Mouse (Mus musculus) ovary, adult 18-20 months (tissue): ENCODE measurements around the gene Tnnc1.

Experiments used
- DNase-seq: peaks from one replicate; pipeline ENCODE4 v3.0.0; 2022; ENCODE audit warnings: low spot score, mixed read lengths

The Tnnc1 gene

GRCm38 (mm10) chr14:31208084-31208483 is at the start of gene Tnnc1:
Gene Tnnc1, plus strand, starts transcription at chr14:31208312.
- DNase-seq, result no peak

- DNase-seq, result no peak
Observed at GRCm38 (mm10) chr14:31160196-31161150, 47.6 kb upstream of the Tnnc1 start.

- no peak for DNase-seq
Observed at GRCm38 (mm10) chr14:31161191-31161590, 46.9 kb upstream of the Tnnc1 start.

- no peak for DNase-seq
Observed at GRCm38 (mm10) chr14:31161638-31162037, 46.5 kb upstream of the Tnnc1 start.

GRCm38 (mm10) chr14:31164067-31164466 is 44.0 kb upstream of the Tnnc1 start:
- DNase-seq, result no peak

- DNase-seq, result no peak
Observed at GRCm38 (mm10) chr14:31165010-31165409, 43.1 kb upstream of the Tnnc1 start.

- DNase-seq, result no peak
Observed at GRCm38 (mm10) chr14:31165458-31165857, 42.7 kb upstream of the Tnnc1 start.

GRCm38 (mm10) chr14:31165991-31166630 is 42.0 kb upstream of the Tnnc1 start:
- no peak for DNase-seq

- no peak for DNase-seq
Observed at GRCm38 (mm10) chr14:31166827-31167226, 41.3 kb upstream of the Tnnc1 start.

- no peak for DNase-seq
Observed at GRCm38 (mm10) chr14:31168425-31168824, 39.7 kb upstream of the Tnnc1 start, which contains the start of gene Stab1. Gene Stab1, minus strand, starts transcription at chr14:31168641.

GRCm38 (mm10) chr14:31169508-31169907 is 38.6 kb upstream of the Tnnc1 start:
- DNase-seq, result no peak

- no peak for DNase-seq
Observed at GRCm38 (mm10) chr14:31170963-31171362, 37.1 kb upstream of the Tnnc1 start.

GRCm38 (mm10) chr14:31171386-31171785 is 36.7 kb upstream of the Tnnc1 start:
- DNase-seq, result no peak

- DNase-seq, result no peak
Observed at GRCm38 (mm10) chr14:31171821-31172220, 36.3 kb upstream of the Tnnc1 start.

GRCm38 (mm10) chr14:31172781-31173455 is 35.2 kb upstream of the Tnnc1 start:
- DNase-seq, result no peak

GRCm38 (mm10) chr14:31173537-31173936 is 34.6 kb upstream of the Tnnc1 start:
- no peak for DNase-seq

- no peak for DNase-seq
Observed at GRCm38 (mm10) chr14:31177287-31177686, 30.8 kb upstream of the Tnnc1 start.

GRCm38 (mm10) chr14:31177715-31178114 is 30.4 kb upstream of the Tnnc1 start:
- no peak for DNase-seq

- DNase-seq, result no peak
Observed at GRCm38 (mm10) chr14:31179677-31180365, 28.3 kb upstream of the Tnnc1 start.

GRCm38 (mm10) chr14:31181512-31181911 is 26.6 kb upstream of the Tnnc1 start:
- DNase-seq, result no peak

GRCm38 (mm10) chr14:31182786-31183290 is 25.3 kb upstream of the Tnnc1 start:
- DNase-seq, result no peak

- no peak for DNase-seq
Observed at GRCm38 (mm10) chr14:31183541-31183940, 24.6 kb upstream of the Tnnc1 start.
